Mouse (Mus musculus) ES-E14 (cell line): ENCODE data around the gene Pla2g12b. TPM values are rescaled to one million over a fixed set of nuclear protein-coding genes. Genes with fewer than 3 reads are reported as not detected.

Experiments
- DNase-seq: peaks from one replicate; pipeline ENCODE4 v3.0.0-alpha.2; 2013; ENCODE audit warnings: low read depth, low spot score
- H3K27ac ChIP-seq: 2 replicates; pipeline ENCODE4 v1.5.1; 2012; ENCODE audit warnings: low read depth, mild to moderate bottlenecking, low read length, moderate library complexity, mixed read lengths; ENCODE audit not compliant: poor library complexity, insufficient read depth, severe bottlenecking
- H3K36me3 ChIP-seq: 2 replicates; pipeline ENCODE4 v1.6.1; 2012; ENCODE audit warnings: mild to moderate bottlenecking, low read length, moderate library complexity, mixed read lengths; ENCODE audit not compliant: control insufficient read depth, poor library complexity, insufficient read depth, severe bottlenecking
- H3K4me1 ChIP-seq, 2 experiments: fragments of 150-350 bp in 1 of 2; sonication (generic) in 1 of 2; 2 replicates each; pipeline ENCODE4 v1.6.1; 2012; ENCODE audit warnings: low read length in 2 of 2, mild to moderate bottlenecking in 1 of 2, mixed read lengths in 1 of 2; ENCODE audit not compliant: control insufficient read depth in 2 of 2, insufficient read depth in 2 of 2, poor library complexity in 1 of 2
- H3K4me3 ChIP-seq, 2 experiments: fragments of 150-350 bp in 1 of 2; sonication (generic) in 1 of 2; 2 replicates each; pipeline ENCODE4 v1.5.1; 2012; ENCODE audit warnings: low read length in 2 of 2, low read depth in 1 of 2, mild to moderate bottlenecking in 1 of 2, mixed read lengths in 1 of 2; ENCODE audit not compliant: insufficient read depth in 1 of 2, poor library complexity in 1 of 2, severe bottlenecking in 1 of 2
- H3K9ac ChIP-seq: 2 replicates; pipeline ENCODE4 v1.6.1; 2012; ENCODE audit warnings: low read depth, mild to moderate bottlenecking, low read length, mixed read lengths; ENCODE audit not compliant: poor library complexity, insufficient read depth, severe bottlenecking
- H3K9me3 ChIP-seq: fragments of 150-350 bp; sonication (generic); 2 replicates; pipeline ENCODE4 v1.6.1; 2012; ENCODE audit warnings: low read depth, mild to moderate bottlenecking, low read length; ENCODE audit not compliant: control insufficient read depth, insufficient read depth
- CHD2 ChIP-seq: IDR thresholded peaks from 2 replicates; pipeline ENCODE4 v1.6.1; 2014; ENCODE audit warnings: mild to moderate bottlenecking, low read depth, low read length, inconsistent platforms
- HCFC1 ChIP-seq: IDR thresholded peaks from 2 replicates; pipeline ENCODE4 v1.6.1; 2012; ENCODE audit warnings: low read length, inconsistent platforms, borderline replicate concordance; ENCODE audit not compliant: insufficient read depth
- MAFK ChIP-seq: IDR thresholded peaks from 2 replicates; pipeline ENCODE4 v1.6.1; 2014; ENCODE audit warnings: mild to moderate bottlenecking, low read depth, low read length, inconsistent platforms; ENCODE audit not compliant: insufficient read depth
- ZC3H11A ChIP-seq: IDR thresholded peaks from 2 replicates; pipeline ENCODE4 v1.6.1; 2012; ENCODE audit warnings: low read depth, mild to moderate bottlenecking, inconsistent platforms, low read length, borderline replicate concordance
- ZNF384 ChIP-seq: IDR thresholded peaks from 2 replicates; pipeline ENCODE4 v1.6.1; 2012; ENCODE audit warnings: low read depth, low read length, inconsistent platforms
- in situ Hi-C, 2 experiments: fragments of 600-800 bp; cut with MboI; formaldehyde crosslinking; loops; one replicate each; pipeline ENCODE4 v1.15.1; 2025; ENCODE audit warnings: low sequenced_read_pairs in 2 of 2, inconsistent platforms in 1 of 2; ENCODE audit not compliant: unreplicated experiment in 2 of 2
- total RNA-seq: library from RNA; depleted of rRNA; stranded (reverse); fragments of 300-350 nt; gene quantifications from 2 replicates; pipeline ENCODE4 v1.2.3, GENCODE M21; 2012

Pla2g12b gene
- total RNA-seq, 1 experiment, result 2.1 TPM

DNA sequence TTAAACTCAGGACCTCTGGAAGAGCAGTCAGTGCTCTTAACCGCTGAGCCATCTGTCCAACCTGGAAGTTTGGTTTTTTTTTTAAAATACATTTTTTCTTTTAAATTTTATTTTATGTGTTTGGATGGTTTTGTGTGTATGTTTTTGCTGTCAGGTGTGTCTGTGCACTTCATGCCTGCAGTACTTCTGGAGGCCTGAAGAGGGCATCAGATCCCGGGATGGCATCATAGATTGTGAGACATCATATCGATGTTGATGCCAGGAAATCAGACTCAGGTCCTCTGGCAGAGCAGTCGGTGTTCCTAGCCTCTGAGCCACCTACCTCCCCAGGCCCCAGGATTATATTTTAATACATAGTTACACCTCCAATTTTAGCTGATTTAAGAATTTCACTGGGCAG, 10.3 kb downstream of the Pla2g12b start:
- no peaks in the 10 kb centered on the region for H3K36me3 ChIP-seq
- in situ Hi-C loops, result no loop called here
- no peak overlapping the region for H3K4me3 ChIP-seq
- H3K9me3 ChIP-seq, result no peaks in the 10 kb centered on the region
- no peak overlapping the region for H3K27ac ChIP-seq
- H3K4me1 ChIP-seq, result peaks cover 0 to 2% of the 10 kb centered on the region in 2 experiments; a peak in 1 of 4 replicates
- no peak for DNase-seq
- no peak overlapping the region for H3K9ac ChIP-seq
- TF ChIP-seq ZC3H11A, result 0 out of 2 replicates have a peak, but pooled peaks have one; percentile 2
- TF ChIP-seq CHD2, result no peak

DNA sequence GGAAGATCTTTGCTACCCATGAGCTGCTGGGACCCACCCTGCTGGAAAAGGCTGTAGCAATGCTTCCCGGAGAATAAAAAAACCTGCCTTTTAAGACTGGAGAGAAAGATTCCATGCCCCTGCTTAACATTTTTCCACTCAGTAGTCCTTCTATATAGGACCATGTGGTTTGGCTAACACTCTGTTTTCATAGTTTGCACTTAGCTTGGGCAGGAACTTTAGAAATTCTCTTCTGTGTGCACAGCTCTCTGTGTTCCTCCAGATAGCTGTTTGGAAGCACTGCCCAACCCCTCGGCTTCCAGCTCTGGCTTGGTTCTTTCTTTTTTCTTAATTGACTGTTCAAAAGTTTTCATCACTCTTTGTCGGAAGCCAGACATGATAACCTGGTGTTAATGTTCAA, 13.2 kb downstream of the Pla2g12b start:
- in situ Hi-C loops, result no loop called here
- H3K27ac ChIP-seq, result no peak overlapping the region
- H3K4me3 ChIP-seq, result no peak overlapping the region
- TF ChIP-seq MAFK, result no peak
- TF ChIP-seq HCFC1, result no peak
- no peak for TF ChIP-seq CHD2
- TF ChIP-seq ZC3H11A, result no peak
- no peak for TF ChIP-seq ZNF384
- no peak for DNase-seq
- no peaks in the 10 kb centered on the region for H3K36me3 ChIP-seq
- H3K9ac ChIP-seq, result no peak overlapping the region
- no peaks in the 10 kb centered on the region for H3K4me1 ChIP-seq
- no peaks in the 10 kb centered on the region for H3K9me3 ChIP-seq

DNA sequence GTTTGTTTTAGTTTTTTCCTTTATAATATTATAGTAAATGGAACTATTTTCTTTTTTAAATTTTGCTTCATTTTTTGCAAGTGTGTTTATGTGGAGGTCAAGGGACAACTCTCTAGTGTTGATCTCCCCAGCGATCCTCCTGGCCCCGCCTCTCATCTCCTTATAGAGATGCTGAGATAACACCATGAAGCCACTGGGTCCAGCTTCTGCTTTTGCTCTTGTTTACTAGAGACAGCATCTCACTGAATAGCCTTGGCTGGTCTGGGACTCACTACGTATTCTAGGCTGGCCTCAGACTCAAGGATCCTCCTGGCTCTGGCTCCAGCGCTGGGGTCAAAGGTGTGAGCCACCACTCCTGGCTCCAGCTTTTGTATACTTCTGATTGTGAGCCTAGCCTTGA, 16.1 kb downstream of the Pla2g12b start:
- DNase-seq, result no peak
- H3K4me3 ChIP-seq, result no peak overlapping the region
- H3K36me3 ChIP-seq, result no peaks in the 10 kb centered on the region
- no peaks in the 10 kb centered on the region for H3K9me3 ChIP-seq
- in situ Hi-C loops, result no loop called here
- H3K4me1 ChIP-seq, result no peaks in the 10 kb centered on the region
- no peak overlapping the region for H3K9ac ChIP-seq
- no peak for TF ChIP-seq ZNF384
- TF ChIP-seq ZC3H11A, result no peak
- TF ChIP-seq HCFC1, result no peak
- no peak for TF ChIP-seq MAFK
- no peak for TF ChIP-seq CHD2
- H3K27ac ChIP-seq, result no peak overlapping the region

DNA sequence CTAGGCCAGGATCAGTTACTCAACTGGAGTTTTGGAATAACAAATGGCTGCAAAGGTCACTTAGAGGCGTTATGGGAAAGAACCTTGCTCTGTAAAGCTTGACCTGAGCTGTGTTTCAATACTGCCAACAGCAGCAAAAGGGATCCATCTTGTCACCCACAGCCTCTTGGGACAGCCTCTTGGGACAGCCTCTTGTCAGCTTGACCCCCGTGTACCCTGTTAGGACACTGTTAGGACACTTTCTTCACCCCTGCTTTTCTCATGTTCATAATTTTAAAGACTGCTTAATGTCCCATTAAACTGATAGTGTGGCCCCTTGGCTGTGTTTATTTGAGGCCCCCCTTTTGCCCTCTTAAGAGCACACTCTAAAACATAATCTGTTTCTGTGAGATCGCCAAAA, 21.0 kb downstream of the Pla2g12b start:
- no peak for DNase-seq
- in situ Hi-C loops, result no loop called here
- H3K36me3 ChIP-seq, result no peaks in the 10 kb centered on the region

GRCm38 (mm10) chr10:59425369-59425768, 21.9 kb downstream of the Pla2g12b start:
- no peaks in the 10 kb centered on the region for H3K9me3 ChIP-seq
- H3K36me3 ChIP-seq, result no peaks in the 10 kb centered on the region
- no peak overlapping the region for H3K9ac ChIP-seq
- DNase-seq, result no peak
- TF ChIP-seq MAFK, result no peak
- no peak for TF ChIP-seq CHD2
- TF ChIP-seq ZC3H11A, result no peak
- no peak for TF ChIP-seq ZNF384
- no peak for TF ChIP-seq HCFC1
- no peak overlapping the region for H3K4me3 ChIP-seq
- H3K4me1 ChIP-seq, result no peaks in the 10 kb centered on the region
- in situ Hi-C loops, result no loop called here
- H3K27ac ChIP-seq, result no peak overlapping the region

More for the DNA sequence above, 21.0 kb downstream of the Pla2g12b start:
- Histone ChIP-seq H3K4me1 (no peaks in the 10 kb centered on the region), H3K9me3 (no peaks in the 10 kb centered on the region), H3K9ac (no peak overlapping the region), H3K4me3 (no peak overlapping the region), H3K27ac (no peak overlapping the region)
- no peak for TF ChIP-seq CHD2
- TF ChIP-seq HCFC1, result no peak
- no peak for TF ChIP-seq MAFK
- no peak for TF ChIP-seq ZNF384
- TF ChIP-seq ZC3H11A, result no peak
